Mouse (Mus musculus): ENCODE results near the gene Tnpo1.

GRCm38 (mm10) chr13:98802957-98803356 is 123.2 kb downstream of the Tnpo1 start:
- no peak for TF ChIP-seq POLR2AphosphoS2 (IDR thresholded peaks at IDR 0.05; ENCODE audit: insufficient read length, low read depth)
- TF ChIP-seq E2F4 (IDR thresholded peaks at IDR 0.05; ENCODE audit: insufficient read depth), result no peak
- no peak for TF ChIP-seq TCF3 (IDR thresholded peaks at IDR 0.05; ENCODE audit: insufficient read length, low read depth)
- TF ChIP-seq POLR2A (IDR thresholded peaks at IDR 0.05; ENCODE audit: insufficient read length, low read depth), result no peak

Measured in myocyte (in vitro differentiated cells).